Mouse (Mus musculus): ENCODE measurements at regions not wholly inside any gene's neighbourhood (a gene's known extent, or its start where the extent isn't known, plus 50 kb on each side); places are given as distances from the start of the nearest gene placed in this dataset.

DNA sequence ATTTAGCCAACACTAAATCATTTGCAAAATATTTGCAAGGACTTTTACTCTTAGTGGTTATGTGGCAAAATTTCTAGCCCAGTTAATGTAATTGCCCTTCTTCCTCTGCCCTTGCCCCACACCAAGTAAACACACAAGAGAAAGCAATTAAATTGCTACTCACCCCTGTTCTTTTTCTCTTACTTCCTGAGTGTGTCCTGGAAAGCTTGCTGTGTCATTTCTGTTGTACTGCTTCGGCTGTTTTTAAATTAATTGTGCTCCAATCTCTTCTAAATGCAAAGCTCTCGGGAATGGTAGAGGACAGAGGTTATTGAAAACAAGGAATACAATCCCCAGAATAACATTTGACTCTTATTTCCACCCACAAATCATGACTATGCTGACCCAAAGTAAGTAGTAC is 647.4 kb upstream of the Cited2 start:
- DNase-seq (ENCODE audit: low spot score in 2 of 2) = no peak

DNA sequence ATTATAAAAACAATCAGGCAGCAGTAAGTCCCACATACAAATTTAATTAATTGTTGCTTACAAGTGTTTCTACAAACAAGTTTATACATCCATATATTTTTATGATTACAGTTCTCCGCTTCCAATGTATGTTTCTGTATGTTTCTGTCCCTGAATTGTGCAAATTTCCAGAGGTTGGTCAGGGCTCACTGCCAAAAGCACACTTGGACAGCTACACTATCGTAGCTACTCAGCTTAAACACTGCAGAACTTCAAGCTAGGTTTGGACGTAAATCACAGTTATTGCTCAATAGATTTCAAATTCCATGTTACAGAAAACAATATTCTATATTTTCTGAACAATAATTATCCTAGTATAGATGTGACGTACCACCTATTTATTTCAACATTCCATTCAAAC is 646.8 kb upstream of the Cited2 start:
- DNase-seq (ENCODE audit: low spot score in 2 of 2) = no peak

DNA sequence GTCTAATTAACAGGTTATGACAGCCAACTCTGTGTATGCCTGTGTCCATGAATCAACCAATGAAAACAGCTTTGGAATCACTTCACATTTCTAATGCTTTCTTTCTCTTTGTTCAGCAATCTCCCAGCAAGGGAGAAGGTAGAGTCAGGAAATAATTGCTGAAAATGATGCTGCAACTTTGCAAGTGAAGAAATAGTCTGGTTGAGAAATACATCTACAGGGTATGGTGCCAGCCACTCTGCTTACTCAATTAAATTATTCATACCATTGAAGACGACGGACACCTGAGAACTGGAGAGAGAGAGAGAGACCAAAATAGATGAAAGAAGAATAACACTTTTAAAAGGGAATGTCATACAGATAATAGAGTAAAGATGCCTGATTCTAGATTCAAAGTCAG is 645.4 kb upstream of the Cited2 start:
- DNase-seq (ENCODE audit: low spot score in 2 of 2) = no peak

DNA sequence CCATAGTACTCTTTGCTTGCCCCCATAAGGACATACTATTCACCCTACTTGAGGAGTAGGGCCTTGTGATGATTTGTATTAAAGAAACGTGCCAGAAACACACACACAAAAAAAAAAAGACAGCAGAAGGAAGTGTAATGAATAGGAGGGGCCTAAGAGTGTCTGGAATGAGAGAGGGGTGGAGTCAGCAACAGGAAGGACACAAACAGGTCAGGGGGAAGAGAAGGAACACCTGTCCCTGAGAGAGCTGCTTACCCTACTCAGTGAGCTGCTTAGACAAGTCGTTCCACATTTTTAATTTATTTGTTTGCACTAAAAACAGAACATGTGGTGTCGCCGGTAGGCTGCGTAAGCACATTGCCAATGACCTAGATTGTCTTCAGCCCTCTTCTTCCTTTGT is 642.2 kb upstream of the Cited2 start:
- no peak for DNase-seq (ENCODE audit: low spot score in 2 of 2)

DNA sequence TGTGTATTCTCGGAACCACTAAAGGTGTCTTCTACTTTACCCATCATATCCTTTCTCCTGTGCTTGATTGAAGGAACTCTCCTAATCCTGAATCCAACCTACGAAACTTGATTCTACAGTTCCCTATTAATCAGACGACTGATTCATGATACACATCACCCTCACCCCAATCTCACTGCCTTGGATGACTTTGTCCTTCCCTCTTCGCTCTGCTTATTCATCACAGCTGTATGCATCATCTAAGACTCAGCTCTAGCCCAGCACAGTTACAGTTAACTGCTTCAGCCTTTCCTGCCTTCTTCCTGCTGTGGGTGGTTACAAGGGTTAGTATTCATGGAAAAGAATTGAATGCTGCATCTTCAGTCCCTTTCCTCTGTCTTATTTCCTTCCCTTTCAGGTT is 640.1 kb upstream of the Cited2 start:
- DNase-seq (ENCODE audit: low spot score in 2 of 2) = no peak

DNA sequence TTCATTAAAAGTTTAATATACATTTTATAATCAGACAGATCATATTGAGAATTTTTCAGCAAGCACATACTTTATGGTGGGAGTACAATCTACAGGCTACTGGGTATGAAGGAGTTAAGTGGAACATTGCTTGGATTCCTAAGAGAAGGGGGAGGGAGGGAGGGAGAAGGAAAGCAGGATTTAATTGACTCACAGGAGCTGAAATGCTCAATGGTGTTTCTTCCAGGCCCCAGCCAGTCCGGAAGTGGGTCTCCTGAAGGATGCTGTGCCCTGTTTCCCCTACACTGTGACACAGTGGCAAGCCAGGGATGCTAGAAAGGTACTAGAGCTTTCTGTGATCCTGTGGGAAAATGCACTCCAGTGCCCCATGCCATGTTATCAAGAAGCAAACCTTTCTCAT is 621.0 kb upstream of the Cited2 start:
- no peak for DNase-seq (ENCODE audit: low spot score in 2 of 2)

DNA sequence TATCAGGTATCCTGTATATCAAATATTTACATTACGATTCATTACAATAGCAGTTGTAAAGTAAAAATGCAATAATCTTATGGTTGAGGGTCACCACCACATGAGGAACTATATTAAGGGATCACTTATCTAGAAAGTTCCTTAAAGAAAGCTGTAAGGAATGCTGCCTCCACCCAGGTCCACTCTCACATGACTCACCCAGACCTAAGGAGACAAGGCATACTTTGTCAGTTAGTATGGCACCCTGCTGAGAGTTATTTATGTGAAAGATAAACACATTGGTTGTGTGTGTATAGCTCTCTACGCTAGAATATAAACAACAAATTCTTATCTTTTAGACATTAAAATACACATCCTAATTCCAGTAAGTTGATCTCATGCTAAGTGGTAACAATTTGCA is 619.6 kb upstream of the Cited2 start:
- no peak for DNase-seq (ENCODE audit: low spot score in 2 of 2)

DNA sequence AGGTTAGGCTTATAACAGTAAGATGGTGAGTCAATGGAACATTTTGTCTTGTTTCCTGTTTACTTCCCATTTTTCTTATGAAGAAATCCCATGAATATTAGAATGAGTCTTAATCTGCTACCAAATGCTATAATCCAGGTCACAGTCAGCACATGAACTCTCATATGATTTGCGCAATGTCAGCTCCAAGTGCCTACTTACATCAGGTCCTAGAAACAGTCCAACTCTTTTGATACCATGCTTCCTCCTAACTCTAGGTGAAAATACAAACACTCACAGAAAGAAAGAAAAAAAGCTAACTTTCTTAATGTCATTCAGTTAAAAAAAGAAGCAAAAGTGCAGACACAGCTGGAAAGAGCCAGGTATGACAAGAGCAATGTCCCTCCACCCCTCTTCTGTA is 616.2 kb upstream of the Cited2 start:
- DNase-seq (ENCODE audit: low spot score in 2 of 2) = no peak

DNA sequence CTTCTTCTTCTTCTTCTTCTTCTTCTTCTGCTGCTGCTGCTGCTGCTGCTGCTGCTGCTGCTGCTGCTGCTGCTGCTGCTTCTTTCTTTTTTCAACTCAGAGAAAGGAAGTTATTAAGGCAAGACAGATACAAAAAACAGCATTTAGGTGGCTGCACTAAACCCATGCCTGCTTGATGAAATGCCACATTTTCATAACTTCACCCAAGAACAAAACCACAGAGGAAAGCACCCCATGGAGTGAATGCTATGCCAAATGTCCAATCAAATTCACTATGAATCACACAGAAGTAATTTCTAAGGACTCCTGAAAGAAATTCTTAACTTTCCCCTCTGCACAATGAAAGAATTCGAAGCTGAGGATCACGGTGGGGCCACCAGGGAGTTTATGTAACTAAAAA is 611.9 kb upstream of the Cited2 start:
- DNase-seq (ENCODE audit: low spot score in 2 of 2) = no peak

DNA sequence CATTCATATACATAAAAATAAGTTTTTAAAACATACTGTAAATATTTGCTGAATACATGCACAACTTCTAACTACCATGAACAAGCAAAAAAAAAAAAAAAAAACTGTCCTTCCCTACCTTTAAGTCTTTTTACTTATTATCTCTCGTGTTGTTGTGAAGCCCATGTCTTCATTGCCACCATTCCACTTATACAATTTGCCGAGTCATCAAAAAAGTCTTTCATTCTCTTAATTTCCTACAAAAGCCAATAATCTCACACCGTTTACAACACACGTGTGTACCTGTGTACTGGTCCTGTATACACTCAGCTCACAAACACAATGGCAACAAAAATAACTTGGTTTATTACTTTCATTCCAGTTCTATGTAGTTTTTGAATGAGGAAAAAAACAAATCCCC is 608.2 kb upstream of the Cited2 start:
- DNase-seq (ENCODE audit: low spot score in 2 of 2) = no peak

DNA sequence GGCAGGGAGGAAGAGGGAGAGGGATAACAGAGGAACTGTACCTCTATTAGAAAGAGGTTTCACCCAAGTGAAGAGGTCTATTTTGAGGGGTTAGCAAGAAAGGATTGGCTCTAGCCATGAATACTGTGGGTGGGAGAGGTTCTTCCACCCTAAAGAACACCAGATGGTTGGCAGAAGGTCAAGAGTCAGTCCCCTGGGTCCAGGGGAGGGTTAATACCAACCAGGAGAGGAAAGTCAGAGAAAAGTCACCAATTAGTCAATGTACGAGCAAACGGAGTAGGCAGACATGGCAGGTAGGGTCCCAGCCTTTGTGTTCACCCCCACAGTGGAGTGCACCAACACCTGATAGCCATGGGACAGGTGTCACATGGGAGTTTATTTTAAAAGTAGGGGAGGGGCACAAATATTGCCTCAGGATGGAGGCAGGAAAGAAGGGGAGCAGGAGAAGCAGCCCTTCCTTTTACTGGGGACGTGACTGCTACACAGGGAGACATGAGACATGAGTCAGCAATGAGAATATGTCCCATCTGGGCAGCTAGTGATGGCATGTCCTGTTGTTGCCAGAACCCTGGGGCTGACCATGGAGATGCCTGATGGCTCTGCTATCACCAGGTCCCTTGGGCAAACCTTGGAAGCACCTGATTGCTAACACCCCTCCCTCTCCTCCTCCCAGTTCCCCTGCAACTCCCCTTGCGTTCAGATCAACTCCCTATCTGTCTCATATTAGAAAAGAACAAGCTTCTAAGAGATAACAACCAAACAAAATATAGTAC is 593.4 kb upstream of the Cited2 start:
- DNase-seq (ENCODE audit: low spot score in 2 of 2) = no peak

DNA sequence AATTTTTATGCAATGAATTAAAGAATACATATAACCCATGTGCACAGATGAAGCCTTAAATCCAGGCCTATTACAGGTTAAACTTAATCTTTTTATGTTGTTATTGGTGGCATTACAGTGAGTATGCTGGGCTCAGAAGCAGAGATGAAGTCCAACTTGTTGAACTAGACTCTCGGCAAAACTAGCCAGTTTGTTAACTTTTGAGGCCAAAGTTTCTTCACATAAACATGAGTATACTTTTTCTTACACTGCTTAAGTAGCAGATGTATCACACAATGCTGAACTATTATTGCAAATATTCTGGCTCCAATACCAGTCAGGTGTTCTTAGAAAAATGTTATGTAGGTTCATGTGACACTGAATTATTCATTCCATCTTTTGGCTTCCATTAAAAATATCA is 592.4 kb upstream of the Cited2 start:
- DNase-seq (ENCODE audit: low spot score in 2 of 2) = no peak

DNA sequence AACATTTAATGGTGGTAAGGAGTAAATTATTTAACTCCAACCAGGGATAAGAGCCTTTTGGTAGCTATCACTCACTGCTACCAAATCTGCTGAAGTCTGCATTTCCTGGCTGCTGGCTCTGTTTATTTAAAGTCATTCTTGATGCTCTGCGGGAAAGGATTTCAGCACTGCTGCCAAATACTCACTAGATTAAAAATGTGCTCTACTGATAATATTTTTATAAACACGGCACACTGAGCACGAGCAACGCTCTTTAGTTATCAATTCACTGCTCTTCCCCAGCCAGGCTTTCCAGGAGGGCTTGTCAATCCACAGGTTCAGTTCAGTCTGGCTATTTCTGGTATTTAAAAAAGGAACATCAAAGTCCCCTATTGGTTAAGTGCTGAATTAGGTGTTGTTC is 591.3 kb upstream of the Cited2 start:
- DNase-seq (ENCODE audit: low spot score in 2 of 2) = no peak

DNA sequence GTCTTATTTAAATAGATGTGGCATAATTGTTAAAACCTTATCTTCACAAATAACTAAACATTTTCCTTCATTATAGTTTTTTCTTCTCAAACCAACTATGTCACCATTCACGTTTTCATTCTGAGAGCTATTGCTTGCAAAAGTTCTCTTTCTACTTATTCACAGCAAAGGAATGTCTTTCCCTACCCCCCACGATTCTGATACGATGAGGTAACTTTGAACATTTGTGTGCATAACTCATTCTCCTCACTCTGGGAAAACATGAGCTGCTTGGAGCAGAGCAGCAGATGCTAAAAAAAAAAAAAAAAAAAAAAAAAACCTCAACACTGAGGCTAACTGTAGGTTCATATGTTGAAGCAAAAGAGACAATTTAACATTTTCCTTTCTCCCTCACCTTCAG is 547.6 kb upstream of the Cited2 start:
- DNase-seq (ENCODE audit: low spot score in 2 of 2) = no peak

DNA sequence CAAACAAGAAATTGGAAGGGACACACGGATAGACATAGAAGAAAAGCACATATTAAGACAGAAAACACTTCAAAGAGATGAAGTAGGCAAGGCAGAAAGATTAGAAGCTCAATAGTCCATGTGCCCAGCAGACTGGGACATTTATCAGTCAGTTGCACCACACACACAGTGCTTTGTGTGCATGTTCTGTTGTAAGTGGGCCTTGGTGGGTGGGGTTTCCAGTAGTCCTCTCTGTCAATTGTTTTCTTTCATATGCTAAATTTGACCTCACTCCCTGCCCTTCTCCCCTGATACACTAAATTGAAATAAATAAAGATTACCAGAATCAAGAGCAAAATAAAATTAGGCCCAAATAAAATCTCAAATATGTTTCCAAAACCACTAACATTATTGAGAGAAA is 546.0 kb upstream of the Cited2 start:
- DNase-seq (ENCODE audit: low spot score in 2 of 2) = no peak

DNA sequence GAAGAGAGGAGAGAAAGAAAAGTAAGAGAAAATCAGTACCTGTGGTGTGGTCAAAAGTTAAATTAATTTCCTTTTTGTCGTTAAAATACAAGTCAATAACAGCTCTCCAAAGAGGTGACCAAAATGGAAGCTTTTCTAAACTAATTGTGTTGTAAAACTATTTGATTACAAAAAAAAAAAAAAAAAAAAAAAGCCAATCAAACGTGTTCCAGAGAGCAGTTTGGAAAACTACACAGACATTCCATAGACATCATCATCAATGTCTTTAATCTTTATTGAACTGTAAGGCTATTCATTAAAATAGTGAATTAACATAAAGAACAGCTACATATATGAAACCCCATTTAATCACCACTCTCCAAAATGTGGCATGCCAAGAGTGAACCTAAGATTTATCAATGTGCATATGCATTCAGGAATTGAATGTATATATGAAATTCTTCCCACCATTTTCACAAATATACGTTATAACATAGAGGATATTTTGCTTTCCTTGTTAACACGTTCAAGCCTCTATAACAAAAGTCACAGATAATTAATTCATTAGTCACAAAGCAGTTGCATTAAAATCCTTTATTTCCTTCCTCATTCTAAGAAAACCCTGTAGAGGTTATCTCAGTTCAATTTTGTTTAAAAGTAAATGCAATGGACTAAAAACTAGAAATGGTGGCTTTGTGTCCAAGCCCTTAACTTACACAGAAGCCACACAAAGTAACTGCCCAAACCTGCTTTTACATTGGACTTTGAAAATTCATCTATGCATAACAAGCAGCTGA is 545.3 kb upstream of the Cited2 start:
- DNase-seq (ENCODE audit: low spot score in 2 of 2) = no peak

DNA sequence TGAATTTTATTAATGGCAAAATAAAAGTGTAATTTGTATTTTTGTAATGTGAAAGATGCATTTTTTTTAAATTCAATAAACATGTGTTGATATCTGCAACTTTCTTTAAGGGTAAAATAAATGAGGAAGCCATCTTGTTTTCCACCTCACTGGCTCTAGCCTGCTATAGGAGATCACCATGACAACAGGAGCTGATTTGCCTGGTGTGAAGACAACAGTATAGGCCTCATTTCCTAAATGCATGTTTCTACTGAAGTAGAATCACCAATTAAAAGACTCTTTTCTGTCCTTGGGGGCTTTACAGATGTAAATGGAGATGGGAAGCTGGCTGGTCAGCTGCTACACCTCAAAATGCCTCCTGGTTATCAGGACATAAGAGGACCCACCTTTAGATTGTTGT is 544.4 kb upstream of the Cited2 start:
- DNase-seq (ENCODE audit: low spot score in 2 of 2) = no peak

DNA sequence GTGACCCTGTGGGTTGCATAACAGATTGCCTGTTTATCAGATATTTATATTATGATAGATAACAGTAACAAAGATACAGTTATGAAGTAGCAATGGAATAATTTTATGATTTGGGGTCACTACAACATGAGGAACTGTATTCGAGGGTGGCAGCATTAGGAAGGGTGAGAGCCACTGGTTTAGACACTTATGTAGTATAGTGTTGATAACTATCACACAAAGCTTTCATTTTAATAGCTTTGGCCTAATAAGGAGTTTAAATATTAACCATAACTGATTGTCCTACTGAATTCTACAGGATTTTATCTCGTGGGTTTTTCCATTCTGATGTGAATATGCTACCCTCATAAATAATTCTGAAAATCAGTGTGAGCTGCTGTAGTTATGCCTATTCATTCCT is 538.6 kb upstream of the Cited2 start:
- no peak for DNase-seq (ENCODE audit: low spot score in 2 of 2)

DNA sequence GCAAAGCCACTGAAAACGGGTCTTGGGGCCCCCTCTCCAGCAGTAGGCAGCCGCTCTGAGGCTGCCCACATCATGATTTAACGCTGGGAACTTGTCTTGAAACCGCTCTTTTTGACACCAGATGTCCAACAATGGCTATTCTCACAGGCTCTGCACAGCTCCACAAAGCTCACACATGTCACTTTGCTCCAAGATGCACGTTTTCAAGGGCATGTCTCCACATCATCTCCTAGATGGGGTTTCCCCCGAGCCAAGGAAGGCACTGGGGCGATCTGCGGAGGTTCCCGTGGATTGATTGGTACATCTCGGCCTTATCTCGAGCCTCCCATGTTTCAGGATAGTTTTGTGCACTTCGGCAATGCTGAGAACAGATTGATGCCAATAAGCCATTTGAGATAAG is 526.8 kb upstream of the Cited2 start:
- no peak for DNase-seq (ENCODE audit: low spot score in 2 of 2)

DNA sequence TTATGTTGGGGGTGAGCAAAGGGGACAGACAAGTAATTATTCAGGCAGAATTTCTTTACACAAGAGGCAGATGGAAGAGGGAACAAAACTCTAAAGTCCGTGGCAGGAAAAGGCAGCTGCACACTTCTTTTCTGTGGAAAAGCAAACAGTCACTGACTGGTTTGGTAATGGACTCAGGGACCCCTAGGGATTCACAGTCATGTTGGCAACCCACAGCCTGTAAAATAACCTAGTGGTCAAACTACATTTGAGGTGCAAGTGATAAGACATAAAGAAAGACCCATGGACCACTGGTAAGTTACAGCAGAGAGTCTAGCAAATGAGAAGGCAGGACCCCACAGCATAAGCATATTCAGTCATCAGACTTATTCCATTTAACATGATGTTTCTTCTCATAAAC is 526.4 kb upstream of the Cited2 start:
- DNase-seq (ENCODE audit: low spot score in 2 of 2) = no peak

DNA sequence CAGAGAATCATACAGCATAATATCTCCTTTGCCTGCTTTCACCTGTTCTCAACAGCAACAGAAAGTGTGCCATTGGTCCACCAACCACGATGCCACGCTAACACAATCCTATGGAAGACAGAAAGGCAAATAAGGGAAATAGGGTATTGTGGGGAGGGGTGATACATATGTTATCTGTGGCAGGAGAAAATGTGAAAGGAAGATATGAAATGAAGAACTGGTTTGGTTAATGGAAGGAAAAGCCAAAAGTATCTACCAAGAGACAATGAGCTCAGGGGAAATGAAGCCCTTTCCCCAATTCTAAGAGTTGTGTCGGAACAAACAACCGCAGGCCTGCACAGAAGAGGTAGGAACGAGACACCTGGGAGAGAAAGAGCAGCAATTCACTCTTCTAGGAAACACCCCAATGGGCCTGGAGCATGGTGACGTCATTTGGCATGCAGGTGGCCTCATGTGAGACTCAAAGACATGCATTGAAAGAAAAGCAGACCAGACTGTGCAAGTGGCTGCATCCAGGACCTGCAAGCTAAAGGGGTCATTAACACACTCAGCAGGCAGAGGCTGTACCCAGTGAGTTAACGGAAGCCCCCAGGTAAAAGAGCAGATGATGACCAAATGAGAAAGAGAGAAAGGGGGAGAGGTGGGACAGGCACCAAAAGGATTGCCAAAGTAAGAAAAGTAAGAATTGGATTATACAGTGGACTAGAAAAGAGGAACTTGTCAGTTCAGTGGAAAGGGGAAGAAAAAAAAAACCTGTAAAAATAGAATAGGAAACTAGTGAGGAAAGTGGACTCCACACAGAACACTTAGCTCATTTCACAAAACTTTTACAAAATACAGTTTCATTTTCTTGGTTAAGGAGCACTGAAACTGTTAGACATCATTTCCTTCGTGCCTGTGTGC is 522.2 kb upstream of the Cited2 start:
- peak in 1 of 2 experiments; percentile 33 for DNase-seq (ENCODE audit: low spot score in 2 of 2)

DNA sequence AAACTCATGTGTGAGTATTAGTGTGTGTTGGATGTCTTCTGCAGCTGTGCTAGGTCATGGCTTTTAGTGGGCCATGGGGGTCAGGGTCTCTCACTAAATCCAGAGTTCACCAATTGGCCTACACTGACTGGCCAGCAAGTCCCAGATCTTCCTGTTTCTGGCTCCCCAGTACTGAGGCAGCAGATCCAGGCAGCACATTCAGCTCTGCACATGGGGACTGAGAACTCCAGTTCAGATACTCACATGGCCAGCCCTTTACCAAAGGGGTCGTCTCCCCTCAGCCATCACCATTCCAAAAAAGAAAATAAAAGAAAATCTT is 521.6 kb upstream of the Cited2 start:
- no peak for DNase-seq (ENCODE audit: low spot score in 2 of 2)
